7 mouse cellular contexts compared by ENCODE assay signal in the genomic region with DNA sequence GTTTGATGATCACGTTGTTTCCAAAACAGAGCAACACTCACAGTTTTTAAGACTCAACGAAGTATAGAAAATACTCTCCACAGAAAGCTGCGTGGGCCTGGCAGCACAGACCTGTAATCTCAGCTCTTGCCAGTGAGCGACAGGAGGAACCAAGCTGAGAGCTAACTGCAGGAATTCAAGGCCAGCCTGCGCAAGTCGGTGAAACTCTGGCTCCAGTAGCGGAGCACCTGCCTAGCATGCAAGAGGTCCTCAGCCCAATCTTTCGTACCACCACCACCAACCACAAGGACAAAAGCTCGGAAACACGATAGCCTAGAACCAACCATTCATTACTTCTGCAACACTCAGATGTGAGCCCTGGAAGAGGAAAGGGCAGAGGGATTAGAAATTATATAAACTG. TPM values are rescaled to one million over a fixed set of nuclear protein-coding genes. Genes with fewer than 3 reads are reported as not detected.
A peak's percentile ranks its signal among the peaks of the same experiment; 100 is the strongest.
DNase-seq lines count a peak whose midpoint lies in the region; ATAC-seq and TF ChIP-seq lines count a peak whose summit lies in the region.

No protein-coding gene starts in this region.

- no peak for TF ChIP-seq EP300 in lung, postnatal 0 days (IDR thresholded peaks at IDR 0.05)

- H3K36me3 ChIP-seq in lung, postnatal 0 days (ENCODE audit: insufficient read depth, low read length) = no peaks in the 10 kb centered on the region
- H3K36me3 ChIP-seq in intestine, embryonic 14.5 days (ENCODE audit: control insufficient read depth, insufficient read depth, low read length) = no peaks in the 10 kb centered on the region
- H3K36me3 ChIP-seq in stomach, embryonic 15.5 days = no peaks in the 10 kb centered on the region
- H3K36me3 ChIP-seq in midbrain, embryonic 13.5 days = no peaks in the 10 kb centered on the region

- no peaks in the 10 kb centered on the region for H3K27me3 ChIP-seq in lung, postnatal 0 days (replicated peaks; ENCODE audit: insufficient read depth, low read length)
- peaks cover 58% of the 10 kb centered on the region for H3K27me3 ChIP-seq in intestine, embryonic 14.5 days (replicated peaks; ENCODE audit: control insufficient read depth, insufficient read depth, low read length)
- peaks cover 18% of the 10 kb centered on the region for H3K27me3 ChIP-seq in stomach, embryonic 15.5 days (replicated peaks)
- H3K27me3 ChIP-seq in midbrain, embryonic 13.5 days = peaks cover 78% of the 10 kb centered on the region

- H3K4me3 ChIP-seq in lung, postnatal 0 days (ENCODE audit: low read depth, low read length) = peak overlapping the region; percentile 66
- 0 out of 2 replicates have a peak overlapping the region, but pooled peaks have one; percentile 74 for H3K4me3 ChIP-seq in intestine, embryonic 14.5 days (ENCODE audit: low read depth, low read length)
- H3K4me3 ChIP-seq in stomach, embryonic 15.5 days (replicated peaks) = peak overlapping the region; percentile 70
- H3K4me3 ChIP-seq in midbrain, embryonic 13.5 days (replicated peaks) = no peak overlapping the region

- H3K9ac ChIP-seq in lung, postnatal 0 days (replicated peaks; ENCODE audit: low read depth) = no peak overlapping the region
- H3K9ac ChIP-seq in intestine, embryonic 14.5 days (ENCODE audit: low read length) = no peak overlapping the region
- no peak overlapping the region for H3K9ac ChIP-seq in stomach, embryonic 15.5 days
- H3K9ac ChIP-seq in midbrain, embryonic 13.5 days (replicated peaks) = no peak overlapping the region

- peak overlapping the region; percentile 77 for H3K4me2 ChIP-seq in lung, postnatal 0 days (replicated peaks; ENCODE audit: low read depth, low read length)
- H3K4me2 ChIP-seq in intestine, embryonic 14.5 days (ENCODE audit: low read length) = no peak overlapping the region
- H3K4me2 ChIP-seq in stomach, embryonic 15.5 days = peak overlapping the region; percentile 76; the same call in 1 of the 2 replicates
- no peak overlapping the region for H3K4me2 ChIP-seq in midbrain, embryonic 13.5 days (replicated peaks)

- TF ChIP-seq CTCF in lung, postnatal 0 days (IDR thresholded peaks at IDR 0.05) = no peak

- no peak overlapping the region for H3K27ac ChIP-seq in lung, postnatal 0 days (ENCODE audit: low read length)
- H3K27ac ChIP-seq in intestine, embryonic 14.5 days (ENCODE audit: low read depth) = no peak overlapping the region
- no peak overlapping the region for H3K27ac ChIP-seq in stomach, embryonic 15.5 days
- no peak overlapping the region for H3K27ac ChIP-seq in midbrain, embryonic 13.5 days

- no peak for ATAC-seq in lung, postnatal 0 days
- ATAC-seq in intestine, embryonic 14.5 days (replicated peaks; ENCODE audit: low FRiP score, low TSS enrichment, low read depth) = no peak
- no peak for ATAC-seq in stomach, embryonic 15.5 days (ENCODE audit: insufficient read depth, low FRiP score, low read depth)
- no peak for ATAC-seq in midbrain, embryonic 13.5 days

- WGBS in lung, postnatal 0 days = 35% methylated on average over 10 of the region's 10 CpGs
- 22% methylated on average over 10 of the region's 10 CpGs for WGBS in intestine, embryonic 14.5 days
- WGBS in stomach, embryonic 15.5 days = 28% methylated on average over 10 of the region's 10 CpGs
- WGBS in midbrain, embryonic 13.5 days = 13% methylated on average over 10 of the region's 10 CpGs

- no peaks in the 10 kb centered on the region for H3K9me3 ChIP-seq in lung, postnatal 0 days (ENCODE audit: low read length)
- no peaks in the 10 kb centered on the region for H3K9me3 ChIP-seq in intestine, embryonic 14.5 days (ENCODE audit: control insufficient read depth, low read length)
- H3K9me3 ChIP-seq in stomach, embryonic 15.5 days = no peaks in the 10 kb centered on the region
- no peaks in the 10 kb centered on the region for H3K9me3 ChIP-seq in midbrain, embryonic 13.5 days

- DNase-seq in lung, postnatal 0 days (ENCODE audit: low spot score) = peak; percentile 33
- no peak for DNase-seq in lung, postnatal 14 days
- peak; percentile 58 for DNase-seq in adrenal gland, postnatal 14 days
- DNase-seq in intestine, embryonic 14.5 days (ENCODE audit: low spot score) = no peak
- no peak for DNase-seq in urinary bladder, adult 2 months (ENCODE audit: low spot score)

- peaks cover 7% of the 10 kb centered on the region; the same call in 1 of the 2 replicates for H3K4me1 ChIP-seq in lung, postnatal 0 days (ENCODE audit: insufficient read depth, low read depth, low read length)
- H3K4me1 ChIP-seq in intestine, embryonic 14.5 days (replicated peaks; ENCODE audit: control insufficient read depth, insufficient read depth, low read length) = peaks cover 6% of the 10 kb centered on the region; the same call in 1 of the 2 replicates
- peaks cover 5% of the 10 kb centered on the region; the same call in 1 of the 2 replicates for H3K4me1 ChIP-seq in stomach, embryonic 15.5 days
- H3K4me1 ChIP-seq in midbrain, embryonic 13.5 days (replicated peaks) = peaks cover 21% of the 10 kb centered on the region

RNA-seq across cellular contexts. Expression of a gene that starts 2.0 kb away (rescaled TPM):
- polyA plus RNA-seq in lung, postnatal 0 days (2015; fragmentation: Nextera tagmentation; extraction: Ambion mirVana) = 18.1 TPM in 2 replicates
- total RNA-seq in adrenal gland, postnatal 14 days (2021) = 45.0 and 49.5 TPM in 2 replicates
- polyA plus RNA-seq in intestine, embryonic 14.5 days (2014; fragmentation: Nextera tagmentation; extraction: Ambion mirVana) = 9.2 and 10.2 TPM in 2 replicates
- 10.2 and 12.1 TPM in 2 replicates for polyA plus RNA-seq in stomach, embryonic 15.5 days (2015; fragmentation: Nextera tagmentation; extraction: Ambion mirVana)
- polyA plus RNA-seq in midbrain, embryonic 13.5 days (2015; fragmentation: Nextera tagmentation; extraction: Ambion mirVana) = 0.92 and 1.3 TPM in 2 replicates
- polyA plus RNA-seq in urinary bladder, adult 2 months (2012; rRNA removed) = 24.6 and 31.6 TPM in 2 replicates

RNA-seq across cellular contexts. Expression of a gene that starts 28.8 kb away (rescaled TPM):
- polyA plus RNA-seq in lung, postnatal 0 days (2015; fragmentation: Nextera tagmentation; extraction: Ambion mirVana) = 2.3 and 2.9 TPM in 2 replicates
- total RNA-seq in adrenal gland, postnatal 14 days (2021) = 1.6 and 3.3 TPM in 2 replicates
- 5.0 and 6.3 TPM in 2 replicates for polyA plus RNA-seq in intestine, embryonic 14.5 days (2014; fragmentation: Nextera tagmentation; extraction: Ambion mirVana)
- polyA plus RNA-seq in stomach, embryonic 15.5 days (2015; fragmentation: Nextera tagmentation; extraction: Ambion mirVana) = 5.8 and 5.9 TPM in 2 replicates
- polyA plus RNA-seq in midbrain, embryonic 13.5 days (2015; fragmentation: Nextera tagmentation; extraction: Ambion mirVana) = 9.9 and 10.1 TPM in 2 replicates
- polyA plus RNA-seq in urinary bladder, adult 2 months (2012; rRNA removed) = 3.6 and 3.9 TPM in 2 replicates

RNA-seq across cellular contexts. Expression of a gene that starts 53.4 kb away (rescaled TPM):
- 2.1 and 2.6 TPM in 2 replicates for polyA plus RNA-seq in lung, postnatal 0 days (2015; fragmentation: Nextera tagmentation; extraction: Ambion mirVana)
- 4.3 and 5.0 TPM in 2 replicates for total RNA-seq in adrenal gland, postnatal 14 days (2021)
- 12.8 and 15.6 TPM in 2 replicates for polyA plus RNA-seq in intestine, embryonic 14.5 days (2014; fragmentation: Nextera tagmentation; extraction: Ambion mirVana)
- polyA plus RNA-seq in stomach, embryonic 15.5 days (2015; fragmentation: Nextera tagmentation; extraction: Ambion mirVana) = 8.2 and 9.4 TPM in 2 replicates
- 10.6 and 11.0 TPM in 2 replicates for polyA plus RNA-seq in midbrain, embryonic 13.5 days (2015; fragmentation: Nextera tagmentation; extraction: Ambion mirVana)
- 6.9 and 7.5 TPM in 2 replicates for polyA plus RNA-seq in urinary bladder, adult 2 months (2012; rRNA removed)

Comparison
In these comparisons a context has a peak if more than half of its experiments do, and no peak if none do; other contexts are left out.
1. DNase-seq: peak in lung, postnatal 0 days (single experiment) and adrenal gland, postnatal 14 days (single experiment); none in lung, postnatal 14 days (single experiment), intestine, embryonic 14.5 days (single experiment) and urinary bladder, adult 2 months (single experiment).
2. H3K4me2 ChIP-seq: peak in lung, postnatal 0 days (single experiment) and stomach, embryonic 15.5 days (single experiment); none in intestine, embryonic 14.5 days (single experiment) and midbrain, embryonic 13.5 days (single experiment).